Mouse (Mus musculus) lung, embryonic 14.5 days (tissue): ENCODE results near the gene Stmn1. TPM values are rescaled to one million over a fixed set of nuclear protein-coding genes. Genes with fewer than 3 reads are reported as not detected.

Source experiments
- ATAC-seq: fragments of 200-750 bp; cut with Nextera tagmentation; 2 replicates; pipeline ENCODE4 v1.8.0; 2017; ENCODE audit warnings: mild to moderate bottlenecking, moderate TSS enrichment, moderate library complexity; ENCODE audit not compliant: insufficient read depth
- DNase-seq: peaks from one replicate; pipeline ENCODE4 v3.0.0-alpha.2; 2015
- H3K27ac ChIP-seq: fragments of 300-500 bp; sonication (generic); 2 replicates; pipeline ENCODE4 v1.5.1; 2014; ENCODE audit warnings: low read depth, mild to moderate bottlenecking, moderate library complexity
- H3K27me3 ChIP-seq: fragments of 300-500 bp; sonication (generic); 2 replicates; pipeline ENCODE4 v1.6.1; 2014; ENCODE audit warnings: low read length, control low read depth; ENCODE audit not compliant: insufficient read depth
- H3K36me3 ChIP-seq: fragments of 300-500 bp; sonication (generic); 2 replicates; pipeline ENCODE4 v1.6.1; 2014; ENCODE audit warnings: control low read depth; ENCODE audit not compliant: insufficient read depth
- H3K4me1 ChIP-seq: fragments of 300-500 bp; sonication (generic); 2 replicates; pipeline ENCODE4 v1.6.1; 2014; ENCODE audit warnings: antibody characterized with exemption, control low read depth; ENCODE audit not compliant: insufficient read depth
- H3K4me2 ChIP-seq: fragments of 300-500 bp; sonication (generic); 2 replicates; pipeline ENCODE4 v1.6.1; 2014; ENCODE audit warnings: mild to moderate bottlenecking
- H3K4me3 ChIP-seq: fragments of 300-500 bp; sonication (generic); 2 replicates; pipeline ENCODE4 v1.5.1; 2014; ENCODE audit warnings: low read depth, low read length
- H3K9ac ChIP-seq: fragments of 300-500 bp; sonication (generic); 2 replicates; pipeline ENCODE4 v1.6.1; 2014
- H3K9me3 ChIP-seq: fragments of 300-500 bp; sonication (generic); 2 replicates; pipeline ENCODE4 v1.6.1; 2016; ENCODE audit warnings: low read depth, low read length, control low read depth
- CTCF ChIP-seq: IDR thresholded peaks from 2 replicates; pipeline ENCODE4 v1.5.1; 2016; ENCODE audit warnings: antibody characterized with exemption, low read depth
- whole genome bisulfite sequencing: fragments of 180-500 bp; shearing (Covaris S2); extraction: QIAGEN DNeasy Blood & Tissue Kit; methylation state at CpG from one replicate; pipeline ENCODE4 v1.1.7; 2014; 5-methylcytosine and 5-hydroxymethylcytosine counted together
- polyA plus RNA-seq: library from polyadenylated mRNA; unstranded; fragments of >200 nt; fragmentation: Nextera tagmentation; extraction: Ambion mirVana; gene quantifications from 2 replicates; pipeline ENCODE4 v1.2.1, GENCODE M21; 2014

Stmn1 gene
- polyA plus RNA-seq, 1 experiment from 2014 or later = 1,772 TPM

GRCm38 (mm10) chr4:134501095-134501494 is 33.0 kb downstream of the Stmn1 start:
- Histone ChIP-seq H3K9me3 (no peaks in the 10 kb centered on the region), H3K4me3 (no peak overlapping the region), H3K27me3 (no peaks in the 10 kb centered on the region), H3K4me2 (no peak overlapping the region), H3K9ac (no peak overlapping the region), H3K4me1 (peaks cover 4% of the 10 kb centered on the region; the same call in 1 of the 2 replicates), H3K27ac (no peak overlapping the region), H3K36me3 (no peaks in the 10 kb centered on the region)
- 94% methylated on average over 6 of the region's 6 CpGs for WGBS
- ATAC-seq (no peak), DNase-seq (no peak)
- no peak for TF ChIP-seq CTCF

- H3K36me3 ChIP-seq = no peaks in the 10 kb centered on the region
- H3K4me3 ChIP-seq = no peak overlapping the region
- no peak for TF ChIP-seq CTCF
- ATAC-seq = no peak
- H3K4me1 ChIP-seq = no peaks in the 10 kb centered on the region
- no peaks in the 10 kb centered on the region for H3K27me3 ChIP-seq
- H3K9ac ChIP-seq = no peak overlapping the region
- no peak overlapping the region for H3K27ac ChIP-seq
- H3K9me3 ChIP-seq = no peaks in the 10 kb centered on the region
- no peak overlapping the region for H3K4me2 ChIP-seq
- 78% methylated on average over 4 of the region's 4 CpGs for WGBS
- DNase-seq = no peak
Observed at GRCm38 (mm10) chr4:134503686-134504357, 35.7 kb downstream of the Stmn1 start.

GRCm38 (mm10) chr4:134505303-134505789 is 37.2 kb downstream of the Stmn1 start:
- DNase-seq = no peak
- Histone ChIP-seq H3K4me1 (no peaks in the 10 kb centered on the region), H3K36me3 (no peaks in the 10 kb centered on the region), H3K27ac (no peak overlapping the region), H3K9ac (no peak overlapping the region), H3K4me3 (no peak overlapping the region), H3K4me2 (no peak overlapping the region), H3K27me3 (no peaks in the 10 kb centered on the region), H3K9me3 (no peaks in the 10 kb centered on the region)
- no peak for TF ChIP-seq CTCF
- no peak for ATAC-seq
- WGBS = 85% methylated on average over 4 of the region's 4 CpGs

GRCm38 (mm10) chr4:134505966-134506594 is 38.0 kb downstream of the Stmn1 start:
- H3K27me3 ChIP-seq = no peaks in the 10 kb centered on the region
- DNase-seq (no peak), ATAC-seq (no peak)
- no peak overlapping the region for H3K9ac ChIP-seq
- no peak overlapping the region for H3K4me2 ChIP-seq
- no peaks in the 10 kb centered on the region for H3K9me3 ChIP-seq
- H3K27ac ChIP-seq = no peak overlapping the region
- no peaks in the 10 kb centered on the region for H3K36me3 ChIP-seq
- WGBS = 67% methylated on average over 3 of the region's 4 CpGs
- H3K4me1 ChIP-seq = no peaks in the 10 kb centered on the region
- TF ChIP-seq CTCF = no peak
- no peak overlapping the region for H3K4me3 ChIP-seq

GRCm38 (mm10) chr4:134506713-134507112 is 38.6 kb downstream of the Stmn1 start:
- ATAC-seq (no peak), DNase-seq (no peak)
- Histone ChIP-seq H3K27ac (no peak overlapping the region), H3K9ac (no peak overlapping the region), H3K27me3 (no peaks in the 10 kb centered on the region), H3K4me1 (no peaks in the 10 kb centered on the region), H3K36me3 (no peaks in the 10 kb centered on the region), H3K4me2 (no peak overlapping the region), H3K9me3 (no peaks in the 10 kb centered on the region), H3K4me3 (no peak overlapping the region)
- no peak for TF ChIP-seq CTCF
- WGBS = 82% methylated on average over 19 of the region's 19 CpGs

GRCm38 (mm10) chr4:134510396-134510795 is 42.3 kb downstream of the Stmn1 start:
- Histone ChIP-seq H3K9me3 (no peaks in the 10 kb centered on the region), H3K4me1 (peaks cover 6% of the 10 kb centered on the region; the same call in 1 of the 2 replicates), H3K9ac (no peak overlapping the region), H3K4me3 (peak overlapping the region; percentile 67; the same call in 1 of the 2 replicates), H3K36me3 (peaks cover 4% of the 10 kb centered on the region; the same call in 1 of the 2 replicates), H3K4me2 (peak overlapping the region; percentile 89), H3K27ac (no peak overlapping the region), H3K27me3 (no peaks in the 10 kb centered on the region)
- no peak for TF ChIP-seq CTCF
- ATAC-seq = peak; percentile 7; the same call in 1 of the 2 replicates
- WGBS = 76% methylated on average over 4 of the region's 4 CpGs
- no peak for DNase-seq

- ATAC-seq (peak; percentile 96), DNase-seq (peak; percentile 99)
- Histone ChIP-seq H3K36me3 (peaks cover 4% of the 10 kb centered on the region; the same call in 1 of the 2 replicates), H3K27me3 (no peaks in the 10 kb centered on the region), H3K9me3 (no peaks in the 10 kb centered on the region), H3K4me1 (peaks cover 6% of the 10 kb centered on the region; the same call in 1 of the 2 replicates), H3K9ac (peak within 1 kb of the TSS; percentile 71), H3K4me2 (peak within 1 kb of the TSS; percentile 89), H3K27ac (peak within 1 kb of the TSS; percentile 46; the same call in 1 of the 2 replicates), H3K4me3 (peak within 1 kb of the TSS; percentile 67)
- 0 out of 2 replicates have a peak, but pooled peaks have one; percentile 2 for TF ChIP-seq CTCF
- WGBS = under 1% methylated on average over 42 of the region's 42 CpGs
Observed at GRCm38 (mm10) chr4:134510845-134511411, 42.8 kb downstream of the Stmn1 start, which contains the start of gene Aunip. Aunip (plus strand) TSS chr4:134510999.
